Mouse (Mus musculus) ZHBTc4 (cell line): ENCODE data around the gene Neb.

Source experiments
- DNase-seq: peaks from one replicate; pipeline ENCODE4 v3.0.0-alpha.2; 2011; ENCODE audit warnings: low read depth, low spot score

The Neb gene

DNA sequence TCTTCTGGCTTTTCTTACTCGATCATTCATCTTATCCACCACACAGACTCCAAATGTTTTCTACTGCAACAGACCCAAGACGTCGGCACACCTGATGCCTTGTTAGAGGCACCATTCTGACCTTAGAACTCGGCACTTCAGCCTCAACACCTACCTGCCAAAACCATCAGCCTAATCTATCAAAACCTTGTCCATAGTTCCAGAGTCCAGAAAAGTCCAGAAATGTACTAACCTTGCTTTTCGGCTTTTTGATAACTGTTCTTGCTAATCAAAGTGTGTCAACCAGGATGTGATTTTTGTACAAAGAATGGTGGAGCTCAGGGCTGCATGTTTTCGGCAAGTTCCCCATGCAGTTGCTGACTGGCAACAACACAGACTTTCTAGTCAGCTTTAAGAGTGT is 3.6 kb downstream of the Neb start:
- DNase-seq, result no peak

DNA sequence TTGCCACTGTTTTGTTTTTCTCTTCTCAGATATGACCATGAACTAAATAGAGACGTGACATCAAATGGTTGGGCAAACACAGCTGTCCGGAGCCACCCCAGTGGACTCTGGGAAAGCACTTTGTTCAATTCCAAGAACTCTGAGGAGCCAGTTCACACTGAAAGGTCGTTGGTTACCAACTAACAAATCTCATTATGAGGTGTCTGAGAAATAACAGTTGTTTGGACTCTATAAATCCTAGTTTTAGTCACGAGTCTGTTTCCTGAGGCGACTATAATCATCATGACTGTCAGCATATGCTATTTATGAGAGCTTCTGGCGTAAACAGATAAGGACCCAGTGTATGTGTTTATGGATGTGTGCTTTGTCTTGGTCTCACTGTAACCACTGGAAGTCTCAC is 5.8 kb downstream of the Neb start:
- DNase-seq, result no peak

- no peak for DNase-seq
Measured at GRCm38 (mm10) chr2:52372080-52372479, 6.2 kb downstream of the Neb start.

- no peak for DNase-seq
Measured at GRCm38 (mm10) chr2:52371066-52371465, 7.2 kb downstream of the Neb start.

DNA sequence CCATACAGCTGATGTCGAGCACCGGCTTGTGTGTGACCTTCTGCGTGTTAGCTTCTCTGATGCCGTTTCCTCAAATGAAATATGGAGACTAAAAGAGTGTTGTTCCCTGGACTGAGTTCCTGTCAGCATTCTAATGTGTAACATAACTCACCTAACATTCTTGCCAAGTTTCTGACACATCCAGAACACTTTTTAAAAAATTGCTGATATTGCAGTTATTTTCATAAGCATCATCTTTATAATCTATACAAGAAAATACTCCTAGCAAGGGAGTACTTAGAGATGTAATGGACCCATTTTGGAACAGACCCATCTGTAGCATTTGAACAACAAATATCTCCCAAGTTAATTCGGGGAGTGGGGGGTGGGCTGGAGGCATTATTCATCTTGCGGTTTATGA is 8.7 kb downstream of the Neb start:
- DNase-seq, result no peak

DNA sequence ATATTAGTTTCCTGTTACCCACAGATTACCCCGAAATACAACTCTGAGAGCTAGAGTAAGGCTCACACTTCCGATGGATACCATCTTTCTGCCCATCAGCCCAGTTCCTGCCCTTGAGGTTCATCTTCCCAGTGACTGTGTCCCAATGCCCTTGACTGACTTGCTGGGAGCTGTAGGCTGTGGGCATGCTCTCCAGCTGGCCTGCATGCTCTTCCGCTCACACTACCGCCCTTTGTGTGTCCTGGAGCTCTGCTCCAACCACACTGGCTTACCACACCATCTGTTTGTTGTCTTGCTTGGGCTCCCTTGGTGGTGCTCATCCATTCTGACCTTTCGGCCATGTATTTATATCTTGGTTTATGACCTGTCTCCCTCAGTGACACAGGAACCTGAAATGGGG is 10.6 kb downstream of the Neb start:
- no peak for DNase-seq

- no peak for DNase-seq
Measured at GRCm38 (mm10) chr2:52367248-52367647, 11.0 kb downstream of the Neb start.

- DNase-seq, result no peak
Measured at GRCm38 (mm10) chr2:52361086-52361485, 17.2 kb downstream of the Neb start.

DNA sequence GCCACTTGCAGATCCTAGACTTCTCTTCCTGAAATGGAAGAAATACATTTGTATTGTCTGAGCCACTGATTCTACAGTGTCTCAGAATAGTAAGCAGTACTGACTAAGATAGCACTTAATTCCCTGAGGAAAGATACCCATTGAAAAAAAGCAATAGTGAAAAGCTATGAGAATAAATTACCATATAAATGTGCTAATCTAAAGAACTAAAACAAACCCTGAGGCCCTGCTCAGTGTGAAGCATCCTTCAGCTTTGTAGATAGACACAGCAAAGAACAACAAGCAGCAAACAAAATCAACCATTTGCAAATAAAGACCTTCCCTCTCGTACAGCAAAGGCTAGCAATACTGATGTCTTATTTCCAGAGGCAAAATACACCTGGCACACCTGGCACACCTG is 18.6 kb downstream of the Neb start:
- no peak for DNase-seq

DNA sequence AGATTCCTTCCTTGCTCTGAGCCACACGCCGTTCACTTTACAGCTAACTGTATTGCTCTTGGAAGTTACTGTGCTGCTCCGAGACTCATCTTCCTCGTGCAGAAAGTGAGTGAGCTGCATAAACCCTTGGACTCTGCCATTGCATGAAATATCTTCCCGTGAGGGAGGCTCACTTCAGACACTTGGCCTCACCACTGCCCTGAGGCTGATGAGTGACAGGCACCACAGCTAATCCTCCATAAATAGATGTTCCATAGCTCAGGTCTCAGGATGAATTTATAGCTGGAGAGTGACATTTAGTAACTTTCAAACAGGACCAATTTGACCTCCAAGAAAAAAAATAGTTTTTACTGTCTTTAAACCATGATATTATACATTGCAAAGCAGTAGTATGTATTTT is 20.1 kb downstream of the Neb start:
- DNase-seq, result no peak

DNA sequence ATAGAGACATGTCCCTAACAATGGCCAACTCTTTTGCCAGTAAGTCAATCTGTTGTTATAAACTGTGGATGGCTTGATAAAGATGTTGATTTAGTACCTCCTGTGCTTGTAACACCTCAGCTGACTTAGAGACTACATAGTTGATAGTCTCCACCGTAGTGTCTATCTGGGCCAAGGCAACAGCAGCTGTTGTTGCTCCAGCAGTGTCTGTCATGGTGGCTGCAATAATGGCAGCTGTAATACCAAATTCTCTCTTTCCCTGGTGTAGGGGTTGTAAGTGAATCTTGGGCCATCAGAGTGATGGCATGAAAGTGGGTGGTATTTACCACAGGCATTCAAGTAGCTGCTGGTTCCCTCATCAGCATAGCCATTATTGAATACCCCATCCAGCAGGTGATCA is 27.2 kb downstream of the Neb start:
- no peak for DNase-seq

- no peak for DNase-seq
Measured at GRCm38 (mm10) chr2:52340990-52341389, 37.3 kb downstream of the Neb start.

- no peak for DNase-seq
Measured at GRCm38 (mm10) chr2:52335556-52335955, 42.7 kb downstream of the Neb start.

DNA sequence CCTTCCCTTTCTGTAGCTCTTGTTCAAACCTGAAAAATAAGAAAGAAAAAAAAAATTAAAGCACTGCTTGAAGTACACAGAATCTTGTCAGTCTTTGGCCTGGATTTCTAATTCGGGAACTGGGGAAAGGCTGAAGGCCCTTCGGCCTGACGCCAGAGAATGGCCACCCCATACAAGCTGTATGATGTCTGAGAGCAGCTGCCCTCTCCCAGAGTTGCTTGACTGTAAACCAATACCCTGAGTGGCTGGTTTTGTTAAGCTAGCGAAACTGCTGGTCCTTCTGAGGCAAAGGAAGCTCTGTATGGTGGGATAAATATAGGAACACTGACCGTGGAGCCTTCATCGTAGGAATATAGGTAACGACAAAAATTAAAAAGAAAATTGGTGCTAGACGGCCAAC is 43.2 kb downstream of the Neb start:
- no peak for DNase-seq

DNA sequence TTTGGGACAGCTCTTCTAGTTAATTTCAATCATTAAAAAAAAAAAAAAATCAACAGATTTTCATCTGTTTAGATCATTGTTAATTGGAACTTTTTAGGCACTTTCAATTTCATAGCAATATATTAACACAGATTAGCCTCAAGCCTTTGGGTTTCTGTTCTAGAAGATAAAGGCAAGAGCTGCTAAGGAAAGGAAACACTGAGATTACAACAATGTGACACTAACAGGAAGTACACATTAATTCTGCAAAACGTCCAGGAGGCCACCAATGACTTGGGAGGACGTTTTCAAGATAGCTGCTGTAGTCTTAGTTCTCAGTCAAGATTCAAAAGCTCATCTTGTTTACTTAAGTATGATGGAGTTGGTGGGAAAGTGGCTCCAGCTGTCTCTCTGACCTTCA is 44.7 kb downstream of the Neb start:
- DNase-seq, result no peak

DNA sequence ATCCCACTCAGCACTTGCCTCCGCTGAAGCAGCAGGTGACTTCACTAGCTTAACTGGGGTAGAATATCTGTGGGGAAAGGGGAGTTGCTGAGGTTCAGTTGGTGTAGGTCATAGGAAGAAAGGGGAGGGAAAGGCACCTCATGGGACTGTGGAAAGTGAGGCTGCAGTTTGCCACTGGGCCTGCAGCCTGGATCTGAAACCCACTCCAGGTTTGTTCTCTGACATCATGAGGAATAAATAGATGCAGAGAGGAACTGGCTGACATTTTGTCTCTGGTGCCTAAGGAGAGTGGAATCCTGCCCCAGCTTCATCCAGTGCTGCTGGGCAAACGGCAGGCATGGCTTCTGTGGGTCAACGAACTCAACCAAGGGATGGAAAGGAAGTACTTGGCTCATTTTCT is 46.5 kb downstream of the Neb start:
- no peak for DNase-seq

- no peak for DNase-seq
Measured at GRCm38 (mm10) chr2:52327244-52327815, 50.9 kb downstream of the Neb start.

GRCm38 (mm10) chr2:52321866-52322265 is 56.4 kb downstream of the Neb start:
- DNase-seq, result no peak

- DNase-seq, result no peak
Measured at GRCm38 (mm10) chr2:52320175-52320574, 58.1 kb downstream of the Neb start.

GRCm38 (mm10) chr2:52319020-52319567 is 59.2 kb downstream of the Neb start:
- DNase-seq, result no peak

GRCm38 (mm10) chr2:52317471-52317870 is 60.8 kb downstream of the Neb start:
- no peak for DNase-seq

DNA sequence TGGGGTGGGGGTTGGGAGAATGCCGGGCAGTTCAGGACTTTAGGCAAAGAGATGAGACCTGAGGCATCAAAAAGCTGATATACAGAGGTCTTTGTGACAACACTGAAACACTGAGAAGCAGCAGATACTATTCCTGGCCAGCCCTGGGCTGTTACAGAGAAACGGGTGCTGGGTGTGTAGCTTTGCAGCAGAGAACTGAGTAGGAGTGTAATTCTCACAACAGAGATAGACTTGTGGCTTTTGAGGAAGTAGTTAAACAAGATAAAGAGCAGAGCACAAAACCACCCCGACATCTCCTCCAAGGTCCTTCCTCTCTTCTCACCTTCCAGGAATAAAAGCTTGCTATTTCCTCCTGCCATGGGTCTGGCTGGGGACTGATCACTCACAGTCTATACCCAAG is 62.5 kb downstream of the Neb start:
- no peak for DNase-seq

DNA sequence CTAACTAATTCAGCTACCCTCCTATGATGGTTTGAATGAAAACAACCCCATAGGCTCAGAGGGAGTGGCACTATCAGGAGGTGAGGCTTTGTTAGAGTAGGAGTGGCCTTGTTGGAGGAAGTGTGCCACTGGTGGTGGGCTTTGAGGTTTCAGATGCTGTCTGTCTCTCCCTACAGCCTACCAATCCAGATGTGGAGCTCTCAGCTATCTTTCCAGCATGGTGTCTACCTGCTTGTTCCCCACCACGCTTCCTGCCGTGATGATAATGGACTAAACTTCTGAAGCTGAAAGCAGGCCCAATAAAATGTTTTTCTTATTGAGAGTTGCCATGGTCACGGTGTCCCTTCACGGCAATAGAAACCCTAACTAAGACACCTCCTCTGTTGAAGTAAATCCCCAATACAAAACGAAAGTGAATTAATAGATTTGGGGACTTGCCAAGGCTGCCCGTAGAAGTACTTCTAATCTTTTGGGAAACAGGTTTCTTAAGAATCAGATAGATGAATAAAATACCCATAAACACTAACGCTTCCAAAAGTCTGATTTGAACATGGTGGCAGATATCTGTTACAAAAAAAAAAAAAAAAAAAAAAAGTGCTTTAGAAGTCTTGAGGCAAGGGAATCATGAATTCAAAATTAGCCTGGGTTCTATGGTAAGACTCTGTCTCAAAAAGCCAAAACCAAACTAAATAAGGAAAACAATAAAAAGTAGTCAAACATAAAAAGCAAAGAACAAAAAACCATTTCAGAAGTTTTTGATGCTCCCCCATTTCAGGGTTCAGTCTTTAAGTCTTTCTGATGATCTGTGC is 63.1 kb downstream of the Neb start:
- no peak for DNase-seq
